Mouse (Mus musculus) lung, adult 2 months (tissue): ENCODE measurements around the gene Cdca7l.

ENCODE experiments used
- CTCF ChIP-seq: fragments of 200-500 bp; IDR thresholded peaks from 2 replicates; pipeline ENCODE4 v1.5.1; 2011; ENCODE audit warnings: mild to moderate bottlenecking, low read length, control low read depth; ENCODE audit not compliant: insufficient read depth
- POLR2A ChIP-seq: fragments of 200-500 bp; IDR thresholded peaks from 2 replicates; pipeline ENCODE4 v1.6.1; 2011; ENCODE audit warnings: low read depth, mild to moderate bottlenecking, control low read depth, low read length, borderline replicate concordance; ENCODE audit errors: extremely low read depth

GRCm38 (mm10) chr12:117764839-117765238 lies 39.2 kb upstream of the Cdca7l start:
- TF ChIP-seq POLR2A (no peak), CTCF (peak; percentile 52)
